Mouse (Mus musculus): ENCODE measurements around the gene Sri. TPM values are rescaled to one million over a fixed set of nuclear protein-coding genes. Genes with fewer than 3 reads are reported as not detected.
"Not testable (repeated sequence)": the region's sequence is repeated elsewhere in the genome, so short reads cannot be mapped to it uniquely, and the experiment has no call there.

The Sri gene
- polyA plus RNA-seq (2012; rRNA removed): 10.2 and 11.3 TPM in 2 replicates

DNA sequence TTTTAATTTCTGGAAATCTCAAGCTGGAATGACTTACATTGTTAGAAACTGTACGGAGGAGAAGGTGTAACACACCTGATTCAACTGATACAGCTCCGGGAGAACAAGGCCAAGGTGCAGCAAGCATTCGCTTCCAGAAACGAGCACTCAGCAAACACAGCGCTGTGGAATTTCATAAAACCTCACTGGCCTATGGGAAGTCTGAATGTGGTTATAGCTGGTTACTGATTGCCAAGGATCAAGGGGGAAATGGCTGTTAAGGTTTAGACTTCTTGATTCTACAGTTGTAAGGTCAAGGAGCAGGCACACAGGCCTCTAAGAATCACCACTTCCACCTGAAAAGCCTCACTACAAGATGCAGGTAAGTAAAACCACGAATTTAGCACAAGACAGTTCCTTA lies at the start of gene Sri:
TSS of gene Sri (plus strand) at position 224 of the 400 bp plus-strand sequence.
- TF ChIP-seq CTCF (IDR thresholded peaks at IDR 0.05; ENCODE audit: control insufficient read depth, insufficient read depth, insufficient replicate concordance, low read depth, low read length) (no peak), POLR2A (IDR thresholded peaks at IDR 0.05; ENCODE audit: control insufficient read depth, low read depth, low read length) (no peak)
- Histone ChIP-seq H3K36me3 (ENCODE audit: control insufficient read depth, insufficient read depth, low read length) (no peaks in the 10 kb centered on the region), H3K4me3 (ENCODE audit: control insufficient read depth, low read depth, low read length) (no peak within 1 kb of the TSS), H3K27ac (ENCODE audit: control insufficient read depth, insufficient read depth, low read depth, low read length) (no peak within 1 kb of the TSS), H3K27me3 (ENCODE audit: control insufficient read depth, insufficient read depth, low read length) (no peaks in the 10 kb centered on the region), H3K4me1 (ENCODE audit: control insufficient read depth, insufficient read depth, low read length) (no peaks in the 10 kb centered on the region)

DNA sequence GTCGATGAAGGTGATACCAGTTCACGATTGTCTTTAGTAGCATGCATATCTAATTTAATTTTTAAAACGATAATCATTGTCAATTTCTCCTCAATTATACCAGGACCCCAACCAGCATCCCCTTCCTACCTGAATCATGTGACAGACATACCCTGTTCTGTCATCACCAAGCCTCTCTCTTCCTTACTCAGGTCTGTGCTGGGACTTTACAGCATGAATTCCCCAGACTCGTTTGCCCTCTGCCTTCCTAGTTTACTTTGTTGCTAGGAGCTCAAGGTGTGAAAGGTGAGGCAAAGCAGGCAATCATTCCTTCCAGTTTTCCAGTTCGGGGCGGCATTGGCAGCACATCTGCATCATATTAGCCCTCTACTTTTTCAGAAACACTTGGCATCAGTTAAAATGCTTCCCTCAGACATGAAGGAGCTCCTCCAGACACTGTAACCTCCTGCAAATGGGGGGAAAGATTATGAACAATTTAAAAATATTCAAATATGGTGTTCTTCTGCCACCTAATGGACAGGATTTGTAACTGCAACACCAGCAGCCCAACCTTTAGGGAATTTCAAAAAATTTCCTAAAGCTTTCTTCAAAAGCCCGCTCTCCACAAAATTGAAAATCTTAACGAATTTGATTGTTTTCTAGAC lies 49.4 kb upstream of the Sri start:
- H3K4me1 ChIP-seq (ENCODE audit: control insufficient read depth, insufficient read depth, low read length): no peaks in the 10 kb centered on the region
- H3K4me3 ChIP-seq (ENCODE audit: control insufficient read depth, low read depth, low read length): no peak overlapping the region
- TF ChIP-seq POLR2A (IDR thresholded peaks at IDR 0.05; ENCODE audit: control insufficient read depth, low read depth, low read length): no peak
- no peak for TF ChIP-seq CTCF (IDR thresholded peaks at IDR 0.05; ENCODE audit: control insufficient read depth, insufficient read depth, insufficient replicate concordance, low read depth, low read length)
- H3K36me3 ChIP-seq (ENCODE audit: control insufficient read depth, insufficient read depth, low read length): no peaks in the 10 kb centered on the region
- no peak overlapping the region for H3K27ac ChIP-seq (ENCODE audit: control insufficient read depth, insufficient read depth, low read depth, low read length)
- H3K27me3 ChIP-seq (ENCODE audit: control insufficient read depth, insufficient read depth, low read length): no peaks in the 10 kb centered on the region

DNA sequence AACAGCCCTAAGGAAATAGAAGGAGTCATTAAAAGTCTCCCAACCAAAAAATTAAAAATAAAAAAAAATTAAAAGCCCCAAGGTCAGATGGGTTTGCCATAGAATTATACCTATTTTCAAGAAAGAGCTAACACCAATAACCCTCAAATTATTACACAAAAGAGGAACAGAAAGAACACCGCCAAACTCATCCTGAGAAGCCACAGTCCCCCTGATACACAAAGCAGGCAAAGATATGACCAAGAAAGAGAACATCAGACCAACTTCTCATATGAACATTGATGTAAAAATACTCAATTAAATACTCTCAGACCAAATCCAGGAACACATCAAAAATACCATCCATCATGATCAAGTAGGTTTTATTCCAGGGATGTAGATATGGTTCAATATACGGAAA lies 48.8 kb upstream of the Sri start:
- TF ChIP-seq CTCF (IDR thresholded peaks at IDR 0.05; ENCODE audit: control insufficient read depth, insufficient read depth, insufficient replicate concordance, low read depth, low read length) (no peak), POLR2A (IDR thresholded peaks at IDR 0.05; ENCODE audit: control insufficient read depth, low read depth, low read length) (no peak)
- Histone ChIP-seq H3K4me3 (ENCODE audit: control insufficient read depth, low read depth, low read length) (no peak overlapping the region), H3K36me3 (ENCODE audit: control insufficient read depth, insufficient read depth, low read length) (no peaks in the 10 kb centered on the region), H3K27ac (ENCODE audit: control insufficient read depth, insufficient read depth, low read depth, low read length) (no peak overlapping the region), H3K4me1 (ENCODE audit: control insufficient read depth, insufficient read depth, low read length) (no peaks in the 10 kb centered on the region), H3K27me3 (ENCODE audit: control insufficient read depth, insufficient read depth, low read length) (no peaks in the 10 kb centered on the region)

DNA sequence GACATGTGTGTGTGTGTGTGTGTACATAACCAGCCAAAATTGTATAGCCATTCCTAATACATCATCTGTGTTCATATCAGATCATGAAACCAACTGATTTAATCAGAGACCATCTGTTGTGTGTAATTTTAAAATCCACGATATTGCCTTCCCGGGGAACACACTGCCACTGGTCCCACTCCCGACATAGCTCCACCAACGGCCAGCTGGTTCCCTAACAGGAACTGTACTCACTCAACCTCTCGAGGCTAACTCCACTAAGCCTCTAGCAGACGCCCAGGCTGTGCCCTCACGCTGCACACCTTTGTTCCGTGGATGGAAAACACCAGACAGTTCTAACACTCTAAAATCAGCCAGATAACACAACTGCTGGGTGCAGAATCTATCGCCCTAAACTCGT lies 45.4 kb upstream of the Sri start:
- TF ChIP-seq CTCF (IDR thresholded peaks at IDR 0.05; ENCODE audit: control insufficient read depth, insufficient read depth, insufficient replicate concordance, low read depth, low read length) (no peak), POLR2A (IDR thresholded peaks at IDR 0.05; ENCODE audit: control insufficient read depth, low read depth, low read length) (no peak)
- no peak overlapping the region for H3K27ac ChIP-seq (ENCODE audit: control insufficient read depth, insufficient read depth, low read depth, low read length)

DNA sequence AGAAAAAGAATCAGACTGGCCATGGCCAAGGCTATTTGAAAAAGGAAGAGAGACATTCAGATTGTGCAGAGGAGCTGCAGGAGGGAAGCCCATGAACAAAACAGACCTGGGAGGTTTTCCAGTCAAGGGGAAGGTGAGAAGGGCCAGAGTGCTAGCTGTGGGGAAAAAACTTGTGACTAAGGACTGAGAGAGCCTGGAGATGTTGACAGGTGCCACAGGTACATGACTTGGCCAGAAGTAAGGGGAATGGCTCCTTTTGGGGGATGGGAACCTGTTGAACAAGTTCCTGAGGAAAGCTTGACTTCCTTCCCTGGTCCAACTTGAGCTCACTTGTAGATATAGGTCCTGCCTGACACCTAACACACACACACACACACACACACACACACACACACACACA lies 43.1 kb upstream of the Sri start:
- no peak for TF ChIP-seq POLR2A (IDR thresholded peaks at IDR 0.05; ENCODE audit: control insufficient read depth, low read depth, low read length)
- TF ChIP-seq CTCF (IDR thresholded peaks at IDR 0.05; ENCODE audit: control insufficient read depth, insufficient read depth, insufficient replicate concordance, low read depth, low read length): no peak

More for the DNA sequence above, 45.4 kb upstream of the Sri start:
- Histone ChIP-seq H3K36me3 (ENCODE audit: control insufficient read depth, insufficient read depth, low read length) (no peaks in the 10 kb centered on the region), H3K27me3 (ENCODE audit: control insufficient read depth, insufficient read depth, low read length) (no peaks in the 10 kb centered on the region), H3K4me1 (ENCODE audit: control insufficient read depth, insufficient read depth, low read length) (no peaks in the 10 kb centered on the region), H3K4me3 (ENCODE audit: control insufficient read depth, low read depth, low read length) (no peak overlapping the region)

DNA sequence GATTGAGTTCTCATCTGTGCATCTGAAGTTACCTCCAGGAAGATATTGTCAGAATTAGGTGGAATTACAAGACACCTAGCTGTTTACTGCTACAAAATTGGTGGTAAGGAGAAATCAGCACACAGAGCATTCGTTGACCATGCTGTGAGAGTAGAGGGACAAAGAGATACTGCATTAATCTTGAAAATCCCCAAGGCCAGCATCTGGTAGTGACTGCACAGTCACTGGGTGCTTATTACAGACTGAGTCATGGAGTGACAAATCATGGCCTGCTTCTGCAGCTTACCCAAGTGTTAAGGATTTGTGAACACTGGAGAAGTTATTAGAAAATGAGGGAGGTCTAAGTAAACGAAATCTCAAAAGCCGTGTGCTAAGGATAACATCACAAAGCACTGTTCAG lies 32.6 kb upstream of the Sri start:
- Histone ChIP-seq H3K4me1 (ENCODE audit: control insufficient read depth, insufficient read depth, low read length) (no peaks in the 10 kb centered on the region), H3K36me3 (ENCODE audit: control insufficient read depth, insufficient read depth, low read length) (no peaks in the 10 kb centered on the region), H3K4me3 (ENCODE audit: control insufficient read depth, low read depth, low read length) (no peak overlapping the region), H3K27ac (ENCODE audit: control insufficient read depth, insufficient read depth, low read depth, low read length) (no peak overlapping the region), H3K27me3 (ENCODE audit: control insufficient read depth, insufficient read depth, low read length) (no peaks in the 10 kb centered on the region)
- TF ChIP-seq POLR2A (IDR thresholded peaks at IDR 0.05; ENCODE audit: control insufficient read depth, low read depth, low read length): no peak
- TF ChIP-seq CTCF (IDR thresholded peaks at IDR 0.05; ENCODE audit: control insufficient read depth, insufficient read depth, insufficient replicate concordance, low read depth, low read length): no peak

More for the DNA sequence above, 43.1 kb upstream of the Sri start:
- Histone ChIP-seq H3K27me3 (ENCODE audit: control insufficient read depth, insufficient read depth, low read length) (no peaks in the 10 kb centered on the region), H3K4me3 (ENCODE audit: control insufficient read depth, low read depth, low read length) (no peak overlapping the region), H3K27ac (ENCODE audit: control insufficient read depth, insufficient read depth, low read depth, low read length) (no peak overlapping the region), H3K36me3 (ENCODE audit: control insufficient read depth, insufficient read depth, low read length) (no peaks in the 10 kb centered on the region), H3K4me1 (ENCODE audit: control insufficient read depth, insufficient read depth, low read length) (no peaks in the 10 kb centered on the region)

DNA sequence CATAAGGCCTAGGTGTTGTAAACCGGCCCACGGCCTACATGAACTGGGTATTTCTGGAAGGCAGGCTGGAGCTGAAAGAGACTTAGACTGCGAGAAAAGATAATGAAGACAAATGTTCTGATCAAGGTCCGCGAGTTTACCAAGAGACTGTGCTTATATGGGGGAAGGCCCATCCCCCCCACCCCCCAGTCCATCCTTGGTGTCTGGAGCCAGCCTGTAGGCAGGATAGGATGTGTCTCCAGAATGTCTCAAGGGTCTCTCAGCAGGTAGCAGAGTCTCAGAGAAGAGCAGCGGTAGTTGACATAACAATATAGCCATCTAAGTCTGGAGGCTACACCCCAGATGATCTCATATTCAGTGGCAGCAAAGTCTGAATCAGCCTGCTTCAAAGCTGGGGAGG lies 11.3 kb upstream of the Sri start:
- not testable (repeated sequence) for H3K4me1 ChIP-seq (ENCODE audit: control insufficient read depth, insufficient read depth, low read length); H3K36me3 ChIP-seq (ENCODE audit: control insufficient read depth, insufficient read depth, low read length); H3K27ac ChIP-seq (ENCODE audit: control insufficient read depth, insufficient read depth, low read depth, low read length); H3K4me3 ChIP-seq (ENCODE audit: control insufficient read depth, low read depth, low read length); H3K27me3 ChIP-seq (ENCODE audit: control insufficient read depth, insufficient read depth, low read length)

DNA sequence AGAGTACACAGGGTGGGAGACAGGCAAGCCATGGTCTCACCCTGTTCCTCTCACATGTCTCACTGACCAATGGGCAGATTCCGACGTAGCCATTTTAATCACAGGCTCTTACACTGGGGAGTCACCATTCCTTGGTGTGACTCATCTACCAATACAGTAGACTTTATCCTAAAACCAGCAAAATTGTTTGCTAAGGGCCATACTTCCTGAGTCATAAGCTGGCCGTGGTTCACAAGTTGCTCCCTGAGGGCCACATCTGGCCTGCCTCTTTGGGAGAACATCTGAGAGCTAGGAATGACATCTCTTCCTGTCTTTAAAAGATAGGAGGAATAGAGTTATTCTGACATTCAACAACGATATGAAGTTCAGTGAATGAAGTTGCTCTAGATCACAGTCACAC lies 7.9 kb downstream of the Sri start:
- no peaks in the 10 kb centered on the region for H3K36me3 ChIP-seq (ENCODE audit: control insufficient read depth, insufficient read depth, low read length)

More for the DNA sequence above, 7.9 kb downstream of the Sri start:
- TF ChIP-seq POLR2A (IDR thresholded peaks at IDR 0.05; ENCODE audit: control insufficient read depth, low read depth, low read length) (no peak), CTCF (IDR thresholded peaks at IDR 0.05; ENCODE audit: control insufficient read depth, insufficient read depth, insufficient replicate concordance, low read depth, low read length) (no peak)
- Histone ChIP-seq H3K27me3 (ENCODE audit: control insufficient read depth, insufficient read depth, low read length) (no peaks in the 10 kb centered on the region; the same call in 1 of the 2 replicates), H3K4me1 (ENCODE audit: control insufficient read depth, insufficient read depth, low read length) (peaks cover 11% of the 10 kb centered on the region), H3K27ac (ENCODE audit: control insufficient read depth, insufficient read depth, low read depth, low read length) (no peak overlapping the region), H3K4me3 (ENCODE audit: control insufficient read depth, low read depth, low read length) (no peak overlapping the region)

Measured in testis, adult 2 months (tissue).